Mouse (Mus musculus): ENCODE results near the gene Acss2. TPM values are rescaled to one million over a fixed set of nuclear protein-coding genes. Genes with fewer than 3 reads are reported as not detected.
"Not testable (repeated sequence)": the region's sequence is repeated elsewhere in the genome, so short reads cannot be mapped to it uniquely, and the experiment has no call there.

Gene Acss2
- polyA plus RNA-seq, 1 experiment = 59.5 TPM

GRCm38 (mm10) chr2:155604560-155605235 lies 87.0 kb downstream of the Acss2 start:
- Histone ChIP-seq H3K36me3 (ENCODE audit: control insufficient read depth, insufficient read depth, low read length) (no peaks in the 10 kb centered on the region), H3K27me3 (ENCODE audit: control insufficient read depth, insufficient read depth, low read length) (no peaks in the 10 kb centered on the region), H3K27ac (ENCODE audit: control insufficient read depth, insufficient read depth, low read depth, low read length) (no peak overlapping the region), H3K4me3 (ENCODE audit: control insufficient read depth, low read depth, low read length) (no peak overlapping the region), H3K4me1 (ENCODE audit: control insufficient read depth, insufficient read depth, low read length) (no peaks in the 10 kb centered on the region)
- no peak for TF ChIP-seq POLR2A (IDR thresholded peaks at IDR 0.05; ENCODE audit: control insufficient read depth, low read depth, low read length)
- no peak for TF ChIP-seq CTCF (IDR thresholded peaks at IDR 0.05; ENCODE audit: control insufficient read depth, insufficient read depth, insufficient replicate concordance, low read depth, low read length)

- H3K27ac ChIP-seq (ENCODE audit: control insufficient read depth, insufficient read depth, low read depth, low read length); H3K27me3 ChIP-seq (ENCODE audit: control insufficient read depth, insufficient read depth, low read length); H3K36me3 ChIP-seq (ENCODE audit: control insufficient read depth, insufficient read depth, low read length); H3K4me3 ChIP-seq (ENCODE audit: control insufficient read depth, low read depth, low read length); H3K4me1 ChIP-seq (ENCODE audit: control insufficient read depth, insufficient read depth, low read length): not testable (repeated sequence)
Measured at GRCm38 (mm10) chr2:155605236-155605589, 87.5 kb downstream of the Acss2 start.

GRCm38 (mm10) chr2:155606360-155606759 lies 88.6 kb downstream of the Acss2 start:
- H3K36me3 ChIP-seq (ENCODE audit: control insufficient read depth, insufficient read depth, low read length) = no peaks in the 10 kb centered on the region
- no peak overlapping the region for H3K27ac ChIP-seq (ENCODE audit: control insufficient read depth, insufficient read depth, low read depth, low read length)
- TF ChIP-seq POLR2A (IDR thresholded peaks at IDR 0.05; ENCODE audit: control insufficient read depth, low read depth, low read length) = no peak
- no peak for TF ChIP-seq CTCF (IDR thresholded peaks at IDR 0.05; ENCODE audit: control insufficient read depth, insufficient read depth, insufficient replicate concordance, low read depth, low read length)
- no peaks in the 10 kb centered on the region for H3K4me1 ChIP-seq (ENCODE audit: control insufficient read depth, insufficient read depth, low read length)
- no peak overlapping the region for H3K4me3 ChIP-seq (ENCODE audit: control insufficient read depth, low read depth, low read length)
- H3K27me3 ChIP-seq (ENCODE audit: control insufficient read depth, insufficient read depth, low read length) = no peaks in the 10 kb centered on the region

- TF ChIP-seq CTCF (IDR thresholded peaks at IDR 0.05; ENCODE audit: control insufficient read depth, insufficient read depth, insufficient replicate concordance, low read depth, low read length) (no peak), POLR2A (IDR thresholded peaks at IDR 0.05; ENCODE audit: control insufficient read depth, low read depth, low read length) (no peak)
Measured at GRCm38 (mm10) chr2:155610978-155611377, 93.2 kb downstream of the Acss2 start, which contains the start of gene Myh7b. Gene Myh7b (plus strand): TSS chr2:155611212.

GRCm38 (mm10) chr2:155611834-155612550 lies 94.2 kb downstream of the Acss2 start:
- Histone ChIP-seq H3K36me3 (ENCODE audit: control insufficient read depth, insufficient read depth, low read length) (no peaks in the 10 kb centered on the region), H3K4me1 (ENCODE audit: control insufficient read depth, insufficient read depth, low read length) (peaks cover 7% of the 10 kb centered on the region; the same call in 1 of the 2 replicates), H3K4me3 (ENCODE audit: control insufficient read depth, low read depth, low read length) (no peak overlapping the region), H3K27ac (ENCODE audit: control insufficient read depth, insufficient read depth, low read depth, low read length) (no peak overlapping the region), H3K27me3 (ENCODE audit: control insufficient read depth, insufficient read depth, low read length) (no peaks in the 10 kb centered on the region)
- TF ChIP-seq CTCF (IDR thresholded peaks at IDR 0.05; ENCODE audit: control insufficient read depth, insufficient read depth, insufficient replicate concordance, low read depth, low read length) (no peak), POLR2A (IDR thresholded peaks at IDR 0.05; ENCODE audit: control insufficient read depth, low read depth, low read length) (no peak)

More at GRCm38 (mm10) chr2:155610978-155611377, 93.2 kb downstream of the Acss2 start, which contains the start of gene Myh7b:
- Histone ChIP-seq H3K36me3 (ENCODE audit: control insufficient read depth, insufficient read depth, low read length) (no peaks in the 10 kb centered on the region), H3K27me3 (ENCODE audit: control insufficient read depth, insufficient read depth, low read length) (no peaks in the 10 kb centered on the region), H3K27ac (ENCODE audit: control insufficient read depth, insufficient read depth, low read depth, low read length) (no peak within 1 kb of the TSS), H3K4me3 (ENCODE audit: control insufficient read depth, low read depth, low read length) (no peak within 1 kb of the TSS), H3K4me1 (ENCODE audit: control insufficient read depth, insufficient read depth, low read length) (peaks cover 7% of the 10 kb centered on the region; the same call in 1 of the 2 replicates)

GRCm38 (mm10) chr2:155613326-155613755 lies 95.6 kb downstream of the Acss2 start:
- no peak for TF ChIP-seq POLR2A (IDR thresholded peaks at IDR 0.05; ENCODE audit: control insufficient read depth, low read depth, low read length)
- TF ChIP-seq CTCF (IDR thresholded peaks at IDR 0.05; ENCODE audit: control insufficient read depth, insufficient read depth, insufficient replicate concordance, low read depth, low read length) = no peak
- H3K4me1 ChIP-seq (ENCODE audit: control insufficient read depth, insufficient read depth, low read length) = peaks cover 7% of the 10 kb centered on the region; the same call in 1 of the 2 replicates
- no peaks in the 10 kb centered on the region for H3K36me3 ChIP-seq (ENCODE audit: control insufficient read depth, insufficient read depth, low read length)
- H3K4me3 ChIP-seq (ENCODE audit: control insufficient read depth, low read depth, low read length) = peak overlapping the region; percentile 16; the same call in 1 of the 2 replicates
- no peak overlapping the region for H3K27ac ChIP-seq (ENCODE audit: control insufficient read depth, insufficient read depth, low read depth, low read length)
- no peaks in the 10 kb centered on the region for H3K27me3 ChIP-seq (ENCODE audit: control insufficient read depth, insufficient read depth, low read length)

- Histone ChIP-seq H3K4me1 (ENCODE audit: control insufficient read depth, insufficient read depth, low read length) (peaks cover 7% of the 10 kb centered on the region; the same call in 1 of the 2 replicates), H3K36me3 (ENCODE audit: control insufficient read depth, insufficient read depth, low read length) (no peaks in the 10 kb centered on the region), H3K27me3 (ENCODE audit: control insufficient read depth, insufficient read depth, low read length) (no peaks in the 10 kb centered on the region), H3K27ac (ENCODE audit: control insufficient read depth, insufficient read depth, low read depth, low read length) (no peak overlapping the region), H3K4me3 (ENCODE audit: control insufficient read depth, low read depth, low read length) (no peak overlapping the region)
- TF ChIP-seq POLR2A (IDR thresholded peaks at IDR 0.05; ENCODE audit: control insufficient read depth, low read depth, low read length) = no peak
- no peak for TF ChIP-seq CTCF (IDR thresholded peaks at IDR 0.05; ENCODE audit: control insufficient read depth, insufficient read depth, insufficient replicate concordance, low read depth, low read length)
Measured at GRCm38 (mm10) chr2:155613953-155614352, 96.2 kb downstream of the Acss2 start.
